ENCODE assay signal across 8 mouse cellular contexts in the genomic region with DNA sequence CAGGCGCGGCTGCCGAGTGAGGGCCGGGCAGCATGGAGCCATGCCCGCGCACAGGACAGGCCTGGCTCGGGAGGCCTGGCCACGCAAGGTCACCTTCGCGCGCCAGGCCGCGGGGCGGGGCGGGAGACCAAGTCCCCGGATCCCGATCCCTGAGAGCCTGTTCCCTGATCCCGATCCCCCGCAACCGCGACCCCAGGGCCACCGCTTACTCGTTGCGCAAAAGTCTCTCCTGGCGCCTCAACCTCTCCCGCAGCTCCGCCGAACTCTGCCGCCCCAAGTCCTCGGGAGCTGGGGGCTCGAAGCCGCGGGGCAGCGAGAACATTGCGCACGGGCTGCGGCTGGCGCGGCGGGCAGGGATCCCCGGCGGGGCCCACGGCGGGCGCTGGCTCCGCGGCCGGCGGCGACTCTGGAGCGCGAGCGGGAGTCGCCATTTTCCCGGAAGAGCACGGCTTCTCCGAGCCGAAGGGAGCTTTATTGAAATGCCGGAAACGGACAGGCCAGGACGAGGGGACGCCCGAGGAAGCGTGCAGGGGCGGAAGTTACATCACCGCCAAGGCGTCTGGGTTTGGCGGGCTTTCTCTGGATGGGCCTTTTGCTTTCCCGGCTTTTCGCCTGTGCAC. TPM values are rescaled to one million over a fixed set of nuclear protein-coding genes. Genes with fewer than 3 reads are reported as not detected.
DNase-seq lines count a peak whose midpoint lies in the region; ATAC-seq and TF ChIP-seq lines count a peak whose summit lies in the region.

A gene (minus strand): TSS at position 461 of the 620 bp plus-strand sequence.

- H3K4me1 ChIP-seq in embryonic facial prominence, embryonic 13.5 days, result peaks cover 14% of the 10 kb centered on the region
- H3K4me1 ChIP-seq in kidney, adult 2 months (ENCODE audit: control insufficient read depth, insufficient read depth, low read length), result peaks cover 7% of the 10 kb centered on the region; the same call in 1 of the 2 replicates
- peaks cover 19% of the 10 kb centered on the region for H3K4me1 ChIP-seq in limb, embryonic 12.5 days (replicated peaks)
- peaks cover 13% of the 10 kb centered on the region for H3K4me1 ChIP-seq in midbrain, embryonic 15.5 days
- peaks cover 6% of the 10 kb centered on the region for H3K4me1 ChIP-seq in spleen, adult 2 months (ENCODE audit: control insufficient read depth, insufficient read depth, insufficient read length)

- peaks cover 30% of the 10 kb centered on the region for H3K36me3 ChIP-seq in embryonic facial prominence, embryonic 13.5 days
- peaks cover 7% of the 10 kb centered on the region; the same call in 1 of the 2 replicates for H3K36me3 ChIP-seq in kidney, adult 2 months (ENCODE audit: control insufficient read depth, insufficient read depth, low read length)
- H3K36me3 ChIP-seq in limb, embryonic 12.5 days, result peaks cover 30% of the 10 kb centered on the region
- peaks cover 21% of the 10 kb centered on the region for H3K36me3 ChIP-seq in midbrain, embryonic 15.5 days (replicated peaks)
- peaks cover 26% of the 10 kb centered on the region for H3K36me3 ChIP-seq in spleen, adult 2 months (ENCODE audit: control insufficient read depth, insufficient read depth, low read length)

- WGBS in embryonic facial prominence, embryonic 13.5 days, result under 1% methylated on average over 70 of the region's 70 CpGs
- WGBS in kidney, adult 2 months, result under 1% methylated on average over 70 of the region's 70 CpGs
- under 1% methylated on average over 70 of the region's 70 CpGs for WGBS in limb, embryonic 12.5 days
- WGBS in midbrain, embryonic 15.5 days, result under 1% methylated on average over 70 of the region's 70 CpGs
- under 1% methylated on average over 66 of the region's 70 CpGs for WGBS in spleen, adult 2 months

- DNase-seq in 3134 (ENCODE audit: extremely low read depth, insufficient read length, low spot score), result peak; percentile 92
- DNase-seq in adrenal gland, postnatal 36 days, result peak; percentile 97
- peak; percentile 97 to 98 for DNase-seq in heart, adult 18-20 months
- DNase-seq in kidney, adult 2 months, result peak; percentile 97
- peak; percentile 77 to 94 for DNase-seq in spleen, adult 2 months (ENCODE audit: low read depth in 1 of 2, low spot score in 2 of 2)

- H3K4me3 ChIP-seq in embryonic facial prominence, embryonic 13.5 days, result peak within 1 kb of the TSS; percentile 97
- H3K4me3 ChIP-seq in kidney, adult 2 months (ENCODE audit: insufficient read depth, low read depth, low read length), result peak within 1 kb of the TSS; percentile 95
- peak within 1 kb of the TSS; percentile 94 for H3K4me3 ChIP-seq in limb, embryonic 12.5 days (replicated peaks)
- H3K4me3 ChIP-seq in midbrain, embryonic 15.5 days, result peak within 1 kb of the TSS; percentile 82
- H3K4me3 ChIP-seq in spleen, adult 2 months (ENCODE audit: extremely low read depth, insufficient read depth, insufficient read length), result peak within 1 kb of the TSS; percentile 92

- peak; percentile 59 for TF ChIP-seq POLR2A in kidney, adult 2 months (IDR thresholded peaks at IDR 0.05; ENCODE audit: low read depth, low read length)
- TF ChIP-seq POLR2A in spleen, adult 2 months (IDR thresholded peaks at IDR 0.05; ENCODE audit: low read depth, low read length), result peak; percentile 57; the same call in 1 of the 2 replicates

- peak within 1 kb of the TSS; percentile 100 for H3K9ac ChIP-seq in embryonic facial prominence, embryonic 13.5 days
- peak within 1 kb of the TSS; percentile 99 for H3K9ac ChIP-seq in limb, embryonic 12.5 days (replicated peaks)
- peak within 1 kb of the TSS; percentile 88 for H3K9ac ChIP-seq in midbrain, embryonic 15.5 days

- no peak for TF ChIP-seq CTCF in kidney, adult 2 months (conservative IDR thresholded peaks at IDR 0.05; ENCODE audit: insufficient read depth, insufficient read length, low read depth, low read length)
- TF ChIP-seq CTCF in spleen, adult 2 months (IDR thresholded peaks at IDR 0.05; ENCODE audit: extremely low read depth, insufficient read depth, insufficient read length, insufficient replicate concordance), result no peak

- no peaks in the 10 kb centered on the region for H3K27me3 ChIP-seq in embryonic facial prominence, embryonic 13.5 days
- no peaks in the 10 kb centered on the region for H3K27me3 ChIP-seq in kidney, adult 2 months (replicated peaks; ENCODE audit: control insufficient read depth, insufficient read depth, low read length)
- 0 out of 2 replicates have a peak, but pooled peaks cover 6% of the 10 kb centered on the region for H3K27me3 ChIP-seq in limb, embryonic 12.5 days
- no peaks in the 10 kb centered on the region for H3K27me3 ChIP-seq in midbrain, embryonic 15.5 days (replicated peaks)
- no peaks in the 10 kb centered on the region for H3K27me3 ChIP-seq in spleen, adult 2 months (ENCODE audit: control insufficient read depth, insufficient read depth, low read length)

- peak within 1 kb of the TSS; percentile 81 for H3K4me2 ChIP-seq in embryonic facial prominence, embryonic 13.5 days
- peak within 1 kb of the TSS; percentile 76 for H3K4me2 ChIP-seq in limb, embryonic 12.5 days
- peak within 1 kb of the TSS; percentile 70 for H3K4me2 ChIP-seq in midbrain, embryonic 15.5 days

- peak within 1 kb of the TSS; percentile 95 for H3K27ac ChIP-seq in embryonic facial prominence, embryonic 13.5 days
- peak within 1 kb of the TSS; percentile 100 for H3K27ac ChIP-seq in kidney, adult 2 months (ENCODE audit: insufficient read depth, low read depth, low read length)
- H3K27ac ChIP-seq in limb, embryonic 12.5 days, result peak within 1 kb of the TSS; percentile 96
- H3K27ac ChIP-seq in midbrain, embryonic 15.5 days, result peak within 1 kb of the TSS; percentile 89
- peak within 1 kb of the TSS; percentile 88 for H3K27ac ChIP-seq in spleen, adult 2 months (ENCODE audit: insufficient read depth, low read length)

- H3K9me3 ChIP-seq in embryonic facial prominence, embryonic 13.5 days, result no peaks in the 10 kb centered on the region
- H3K9me3 ChIP-seq in limb, embryonic 12.5 days, result no peaks in the 10 kb centered on the region
- H3K9me3 ChIP-seq in midbrain, embryonic 15.5 days, result no peaks in the 10 kb centered on the region

- ATAC-seq in embryonic facial prominence, embryonic 13.5 days (ENCODE audit: insufficient number of reproducible peaks, insufficient read depth, low FRiP score, low TSS enrichment, low read depth), result peak; percentile 94
- ATAC-seq in limb, embryonic 12.5 days (ENCODE audit: insufficient number of reproducible peaks, insufficient read depth, low FRiP score, low TSS enrichment, low read depth), result peak; percentile 94
- ATAC-seq in midbrain, embryonic 15.5 days (replicated peaks), result peak; percentile 99

RNA-seq across cellular contexts. Expression of the gene that starts here (rescaled TPM):
- 100 to 1,000 TPM; 176 to 189 TPM for total RNA-seq in adrenal gland, postnatal 36 days (2021)
- polyA plus RNA-seq in embryonic facial prominence, embryonic 13.5 days (2015; fragmentation: Nextera tagmentation; extraction: Ambion mirVana), result 471 and 478 TPM in 2 replicates
- 100 to 1,000 TPM; 312 to 342 TPM for total RNA-seq in heart, adult 18-20 months (2021)
- polyA plus RNA-seq in kidney, adult 2 months (2012; rRNA removed), result 260 and 520 TPM in 2 replicates
- 610 and 611 TPM in 2 replicates for polyA plus RNA-seq in limb, embryonic 12.5 days (2016; fragmentation: Nextera tagmentation; extraction: Ambion mirVana)
- 353 and 354 TPM in 2 replicates for polyA plus RNA-seq in midbrain, embryonic 15.5 days (2015; fragmentation: Nextera tagmentation; extraction: Ambion mirVana)
- 333 and 714 TPM in 2 replicates for polyA plus RNA-seq in spleen, adult 2 months (2012; rRNA removed)

Comparison
In these comparisons a context has a peak if more than half of its experiments do, and no peak if none do; other contexts are left out.
1. Peak in every context shown above with its lines: DNase-seq, ATAC-seq, H3K4me3 ChIP-seq and H3K27ac ChIP-seq.